Mouse (Mus musculus) testis, adult 2 months (tissue): ENCODE data around the gene Bmp10. TPM values are rescaled to one million over a fixed set of nuclear protein-coding genes. Genes with fewer than 3 reads are reported as not detected.
A peak's percentile ranks its signal among the peaks of the same experiment; 100 is the strongest.

Source experiments
- H3K27ac ChIP-seq: fragments of 200-500 bp; 2 replicates; pipeline ENCODE4 v1.5.1; 2012; ENCODE audit warnings: low read depth, low read length; ENCODE audit not compliant: control insufficient read depth, insufficient read depth
- H3K27me3 ChIP-seq: fragments of 200-500 bp; 2 replicates; pipeline ENCODE4 v1.6.1; 2012; ENCODE audit warnings: mild to moderate bottlenecking, low read length, moderate library complexity; ENCODE audit not compliant: control insufficient read depth, insufficient read depth
- H3K36me3 ChIP-seq: fragments of 200-500 bp; 2 replicates; pipeline ENCODE4 v1.6.1; 2012; ENCODE audit warnings: mild to moderate bottlenecking, low read length; ENCODE audit not compliant: control insufficient read depth, insufficient read depth
- H3K4me1 ChIP-seq: fragments of 200-500 bp; 2 replicates; pipeline ENCODE4 v1.6.1; 2012; ENCODE audit warnings: low read length; ENCODE audit not compliant: control insufficient read depth, insufficient read depth
- H3K4me3 ChIP-seq: fragments of 200-500 bp; 2 replicates; pipeline ENCODE4 v1.5.1; 2012; ENCODE audit warnings: low read depth, mild to moderate bottlenecking, low read length, moderate library complexity, mixed read lengths; ENCODE audit not compliant: control insufficient read depth
- CTCF ChIP-seq: fragments of 200-500 bp; IDR thresholded peaks from 2 replicates; pipeline ENCODE4 v1.5.1; 2012; ENCODE audit warnings: low read depth, mild to moderate bottlenecking, inconsistent platforms, low read length, moderate library complexity; ENCODE audit not compliant: control insufficient read depth, insufficient read depth, insufficient replicate concordance
- POLR2A ChIP-seq: fragments of 200-500 bp; IDR thresholded peaks from 2 replicates; pipeline ENCODE4 v1.6.1; 2012; ENCODE audit warnings: low read depth, mild to moderate bottlenecking, inconsistent platforms, low read length, moderate library complexity; ENCODE audit not compliant: control insufficient read depth
- polyA plus RNA-seq: library from polyadenylated mRNA; depleted of rRNA; stranded (reverse); fragments of >200 nt; gene quantifications from 2 replicates; pipeline ENCODE4 v1.2.3, GENCODE M21; 2012

Gene Bmp10
- polyA plus RNA-seq, 1 experiment: not detected

GRCm38 (mm10) chr6:87393466-87394205 is 35.2 kb upstream of the Bmp10 start:
- Histone ChIP-seq H3K4me1 (no peaks in the 10 kb centered on the region), H3K36me3 (no peaks in the 10 kb centered on the region), H3K27ac (no peak overlapping the region), H3K27me3 (no peaks in the 10 kb centered on the region), H3K4me3 (no peak overlapping the region)
- no peak for TF ChIP-seq POLR2A
- TF ChIP-seq CTCF: no peak

- H3K27ac ChIP-seq: no peak overlapping the region
- H3K4me3 ChIP-seq: no peak overlapping the region
- H3K4me1 ChIP-seq: no peaks in the 10 kb centered on the region
- TF ChIP-seq POLR2A: no peak
- TF ChIP-seq CTCF: no peak
- H3K36me3 ChIP-seq: no peaks in the 10 kb centered on the region
- no peaks in the 10 kb centered on the region for H3K27me3 ChIP-seq
Measured at GRCm38 (mm10) chr6:87394783-87395182, 34.0 kb upstream of the Bmp10 start.

- no peaks in the 10 kb centered on the region for H3K36me3 ChIP-seq
- no peak overlapping the region for H3K4me3 ChIP-seq
Measured at GRCm38 (mm10) chr6:87399137-87399536, 29.7 kb upstream of the Bmp10 start.

GRCm38 (mm10) chr6:87399886-87400566 is 28.8 kb upstream of the Bmp10 start:
- Histone ChIP-seq H3K36me3 (no peaks in the 10 kb centered on the region), H3K4me3 (no peak overlapping the region), H3K27me3 (no peaks in the 10 kb centered on the region), H3K4me1 (no peaks in the 10 kb centered on the region), H3K27ac (no peak overlapping the region)
- TF ChIP-seq POLR2A: no peak
- no peak for TF ChIP-seq CTCF

More at GRCm38 (mm10) chr6:87399137-87399536, 29.7 kb upstream of the Bmp10 start:
- Histone ChIP-seq H3K27me3 (no peaks in the 10 kb centered on the region), H3K4me1 (no peaks in the 10 kb centered on the region), H3K27ac (no peak overlapping the region)
- TF ChIP-seq CTCF: peak; percentile 98
- TF ChIP-seq POLR2A: no peak

DNA sequence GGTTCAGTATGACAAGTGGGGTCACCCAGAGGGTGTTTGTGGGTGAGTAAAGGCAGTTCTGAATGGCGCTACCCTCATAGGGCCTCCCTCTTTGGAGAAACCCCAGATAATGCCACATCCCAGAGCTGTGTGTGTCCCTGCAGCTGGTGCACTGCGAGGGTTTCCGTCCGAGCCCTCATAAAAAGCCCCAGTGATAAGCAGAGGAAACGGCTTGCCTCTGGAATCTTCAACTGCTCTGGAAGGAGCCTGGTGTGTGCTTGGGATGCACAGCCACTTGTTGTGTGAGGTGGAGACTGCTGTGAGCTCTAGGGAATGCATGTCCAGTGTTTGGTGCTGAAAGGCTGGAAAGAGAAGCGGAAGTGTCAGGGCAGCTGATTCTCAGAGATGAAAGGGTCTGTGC is 27.3 kb upstream of the Bmp10 start:
- no peaks in the 10 kb centered on the region for H3K4me1 ChIP-seq
- no peak overlapping the region for H3K27ac ChIP-seq
- TF ChIP-seq POLR2A (no peak), CTCF (no peak)
- H3K36me3 ChIP-seq: no peaks in the 10 kb centered on the region
- H3K27me3 ChIP-seq: no peaks in the 10 kb centered on the region
- no peak overlapping the region for H3K4me3 ChIP-seq

GRCm38 (mm10) chr6:87412011-87412410 is 16.8 kb upstream of the Bmp10 start:
- H3K4me1 ChIP-seq: no peaks in the 10 kb centered on the region
- no peaks in the 10 kb centered on the region for H3K36me3 ChIP-seq
- H3K4me3 ChIP-seq: no peak overlapping the region
- H3K27me3 ChIP-seq: no peaks in the 10 kb centered on the region
- no peak overlapping the region for H3K27ac ChIP-seq
- no peak for TF ChIP-seq POLR2A
- TF ChIP-seq CTCF: no peak

GRCm38 (mm10) chr6:87422304-87422703 is 6.5 kb upstream of the Bmp10 start:
- no peak overlapping the region for H3K4me3 ChIP-seq
- no peaks in the 10 kb centered on the region for H3K4me1 ChIP-seq
- H3K27ac ChIP-seq: no peak overlapping the region
- no peaks in the 10 kb centered on the region for H3K27me3 ChIP-seq
- TF ChIP-seq POLR2A (no peak), CTCF (no peak)
- H3K36me3 ChIP-seq: no peaks in the 10 kb centered on the region
